In the genomic region with DNA sequence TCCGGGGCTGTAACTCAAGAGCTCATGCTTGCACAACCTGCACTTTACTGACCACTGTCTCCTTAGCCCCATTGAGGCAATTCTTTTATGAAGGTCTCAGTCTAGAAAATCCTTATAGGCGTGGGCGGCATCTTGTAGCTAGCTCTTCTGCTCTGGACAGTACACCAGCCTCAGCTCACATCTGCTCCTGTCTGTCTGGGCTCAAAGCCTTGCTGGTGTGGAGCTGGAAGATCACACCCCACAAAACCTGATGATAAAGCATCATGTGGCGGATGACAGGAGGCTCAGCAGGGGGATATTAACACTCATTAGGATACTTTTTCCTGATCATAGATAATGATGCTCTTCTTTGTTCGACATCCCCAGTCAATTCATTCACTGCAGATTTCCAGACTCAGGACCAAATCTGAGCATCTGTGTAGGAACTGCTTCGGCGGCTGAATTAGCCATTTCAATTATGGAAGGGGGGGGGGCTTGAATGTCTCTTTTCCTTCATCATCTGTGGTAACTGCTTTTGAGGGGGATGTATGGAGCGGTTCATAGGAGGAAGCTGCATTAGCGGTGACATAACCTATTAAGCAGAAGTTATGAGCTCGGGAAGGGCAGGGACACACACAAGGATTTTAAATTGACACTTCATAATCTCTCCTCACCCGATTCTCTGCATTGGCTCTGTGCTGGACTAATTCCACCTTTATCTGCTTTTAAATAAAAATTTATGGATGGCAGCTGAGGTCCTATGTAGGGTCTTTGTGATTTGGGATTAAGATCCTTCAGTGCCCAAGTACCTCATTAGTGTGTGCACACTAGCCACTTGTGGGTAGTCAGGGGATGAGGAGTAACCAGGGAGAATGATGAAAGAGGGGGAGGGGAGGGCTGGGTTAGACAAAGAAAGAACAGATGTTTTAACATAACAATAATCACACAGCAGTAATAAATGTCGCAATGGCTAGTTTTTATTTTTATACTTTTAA, we compare ENCODE assay signal across 16 mouse cellular contexts. TPM values are rescaled to one million over a fixed set of nuclear protein-coding genes. Genes with fewer than 3 reads are reported as not detected.
A peak's percentile ranks its signal among the peaks of the same experiment; 100 is the strongest.
DNase-seq lines count a peak whose midpoint lies in the region; ATAC-seq and TF ChIP-seq lines count a peak whose summit lies in the region.
"Had no signal": no experiment of that assay in that cellular context is flagged by ENCODE, and none has a peak within 500 bp of the region (broad histone marks: within the 10 kb centered on the region; RNA-seq: fewer than 3 reads in every experiment).

No protein-coding gene starts in this region.

- H3K9ac ChIP-seq in forebrain, embryonic 16.5 days (replicated peaks; ENCODE audit: low read depth, low read length), result no peak overlapping the region
- no peak overlapping the region for H3K9ac ChIP-seq in hindbrain, postnatal 0 days (replicated peaks; ENCODE audit: low read length)
- no peak overlapping the region for H3K9ac ChIP-seq in midbrain, postnatal 0 days (replicated peaks; ENCODE audit: low read length, poor library complexity, severe bottlenecking)
- H3K9ac ChIP-seq in kidney, embryonic 16.5 days (replicated peaks; ENCODE audit: low read length), result no peak overlapping the region
- no peak overlapping the region for H3K9ac ChIP-seq in liver, embryonic 11.5 days (ENCODE audit: low read depth, low read length)
- H3K9ac ChIP-seq: embryonic facial prominence, embryonic 13.5 days; kidney, embryonic 15.5 days; limb, embryonic 15.5 days; lung, embryonic 15.5 days had no signal

- 45% methylated on average over 12 of the region's 12 CpGs for WGBS in forebrain, embryonic 16.5 days
- 47% methylated on average over 12 of the region's 12 CpGs for WGBS in hindbrain, postnatal 0 days
- WGBS in midbrain, postnatal 0 days, result 54% methylated on average over 12 of the region's 12 CpGs
- whole genome bisulfite sequencing in kidney, embryonic 16.5 days, result 82% methylated on average over 12 of the region's 12 CpGs
- WGBS in liver, embryonic 11.5 days, result 82% methylated on average over 12 of the region's 12 CpGs

- no peaks in the 10 kb centered on the region for H3K36me3 ChIP-seq in forebrain, embryonic 16.5 days (ENCODE audit: control insufficient read depth, insufficient read depth)
- H3K36me3 ChIP-seq in hindbrain, postnatal 0 days (ENCODE audit: insufficient read depth, low read length), result no peaks in the 10 kb centered on the region
- no peaks in the 10 kb centered on the region for H3K36me3 ChIP-seq in midbrain, postnatal 0 days (ENCODE audit: insufficient read depth, low read length)
- H3K36me3 ChIP-seq in kidney, embryonic 16.5 days (ENCODE audit: insufficient read depth, low read length), result no peaks in the 10 kb centered on the region
- no peaks in the 10 kb centered on the region for H3K36me3 ChIP-seq in liver, embryonic 11.5 days (ENCODE audit: control insufficient read depth, insufficient read depth, low read length)
- H3K36me3 ChIP-seq: embryonic facial prominence, embryonic 13.5 days; kidney, embryonic 15.5 days; limb, embryonic 15.5 days; lung, embryonic 15.5 days had no signal

- H3K4me2 ChIP-seq in forebrain, embryonic 16.5 days (ENCODE audit: low read length), result no peak overlapping the region
- no peak overlapping the region for H3K4me2 ChIP-seq in hindbrain, postnatal 0 days (ENCODE audit: low read depth, low read length)
- no peak overlapping the region for H3K4me2 ChIP-seq in midbrain, postnatal 0 days (ENCODE audit: low read depth, low read length, poor library complexity, severe bottlenecking)
- no peak overlapping the region for H3K4me2 ChIP-seq in kidney, embryonic 16.5 days (replicated peaks; ENCODE audit: low read depth, low read length)
- H3K4me2 ChIP-seq in liver, embryonic 11.5 days, result no peak overlapping the region
- H3K4me2 ChIP-seq: embryonic facial prominence, embryonic 13.5 days; kidney, embryonic 15.5 days; limb, embryonic 15.5 days; lung, embryonic 15.5 days had no signal

- peak; percentile 31 for DNase-seq in MN1 (ENCODE audit: low spot score)
- DNase-seq in hindbrain, postnatal 0 days (ENCODE audit: low spot score), result no peak
- DNase-seq in midbrain, postnatal 0 days (ENCODE audit: low spot score), result peak; percentile 30
- DNase-seq in adrenal gland, postnatal 10 days, result no peak
- no peak for DNase-seq in yolk sac, embryonic 10.5 days (ENCODE audit: low spot score)
- no peak for DNase-seq in liver, embryonic 11.5 days (ENCODE audit: low spot score)
- DNase-seq: adrenal gland, postnatal 25 days; cerebellum, postnatal 25 days; spleen, adult 18-20 months had no signal

- H3K27me3 ChIP-seq in forebrain, embryonic 16.5 days (replicated peaks; ENCODE audit: control insufficient read depth, insufficient read depth, low read length), result no peaks in the 10 kb centered on the region
- H3K27me3 ChIP-seq in hindbrain, postnatal 0 days (ENCODE audit: insufficient read depth, low read length), result no peaks in the 10 kb centered on the region
- H3K27me3 ChIP-seq in midbrain, postnatal 0 days (ENCODE audit: insufficient read depth, low read length), result no peaks in the 10 kb centered on the region
- no peaks in the 10 kb centered on the region for H3K27me3 ChIP-seq in kidney, embryonic 16.5 days (ENCODE audit: insufficient read depth, low read length)
- H3K27me3 ChIP-seq in liver, embryonic 11.5 days (replicated peaks; ENCODE audit: control insufficient read depth, insufficient read depth, low read length), result no peaks in the 10 kb centered on the region
- H3K27me3 ChIP-seq: embryonic facial prominence, embryonic 13.5 days; kidney, embryonic 15.5 days; limb, embryonic 15.5 days; lung, embryonic 15.5 days had no signal

- no peak overlapping the region for H3K4me3 ChIP-seq in forebrain, embryonic 16.5 days (replicated peaks; ENCODE audit: low read length)
- H3K4me3 ChIP-seq in hindbrain, postnatal 0 days (ENCODE audit: low read length), result no peak overlapping the region
- no peak overlapping the region for H3K4me3 ChIP-seq in midbrain, postnatal 0 days (ENCODE audit: low read depth, low read length)
- no peak overlapping the region for H3K4me3 ChIP-seq in kidney, embryonic 16.5 days (ENCODE audit: low read length)
- H3K4me3 ChIP-seq in liver, embryonic 11.5 days (ENCODE audit: low read depth, low read length), result no peak overlapping the region
- H3K4me3 ChIP-seq: embryonic facial prominence, embryonic 13.5 days; kidney, embryonic 15.5 days; limb, embryonic 15.5 days; lung, embryonic 15.5 days had no signal

- no peaks in the 10 kb centered on the region for H3K4me1 ChIP-seq in forebrain, embryonic 16.5 days (replicated peaks; ENCODE audit: control insufficient read depth, insufficient read depth, low read length)
- no peaks in the 10 kb centered on the region; the same call in 1 of the 2 replicates for H3K4me1 ChIP-seq in hindbrain, postnatal 0 days (ENCODE audit: insufficient read depth, low read length)
- no peaks in the 10 kb centered on the region for H3K4me1 ChIP-seq in midbrain, postnatal 0 days (ENCODE audit: insufficient read depth, low read length)
- no peaks in the 10 kb centered on the region for H3K4me1 ChIP-seq in kidney, embryonic 16.5 days (ENCODE audit: insufficient read depth, low read length)
- H3K4me1 ChIP-seq in liver, embryonic 11.5 days (replicated peaks; ENCODE audit: control insufficient read depth, insufficient read depth, low read length), result no peaks in the 10 kb centered on the region
- H3K4me1 ChIP-seq: embryonic facial prominence, embryonic 13.5 days; kidney, embryonic 15.5 days; limb, embryonic 15.5 days had no signal

- peak; percentile 66; the same call in 1 of the 2 replicates for ATAC-seq in forebrain, embryonic 16.5 days
- ATAC-seq in hindbrain, postnatal 0 days, result peak; percentile 49; the same call in 1 of the 2 replicates
- ATAC-seq in midbrain, postnatal 0 days (ENCODE audit: low FRiP score), result no peak
- ATAC-seq in kidney, embryonic 16.5 days (ENCODE audit: low FRiP score, low TSS enrichment), result no peak
- no peak for ATAC-seq in liver, embryonic 11.5 days (replicated peaks; ENCODE audit: low FRiP score)
- ATAC-seq: inflammation-experienced regulatory T-cells, adult 6 months had no signal

- peak overlapping the region; percentile 12; the same call in 1 of the 2 replicates for H3K27ac ChIP-seq in forebrain, embryonic 16.5 days (ENCODE audit: low read length)
- no peak overlapping the region for H3K27ac ChIP-seq in hindbrain, postnatal 0 days
- H3K27ac ChIP-seq in midbrain, postnatal 0 days (ENCODE audit: low read depth, low read length), result no peak overlapping the region
- H3K27ac ChIP-seq in kidney, embryonic 16.5 days (ENCODE audit: low read length), result no peak overlapping the region
- no peak overlapping the region for H3K27ac ChIP-seq in liver, embryonic 11.5 days (ENCODE audit: low read depth, low read length)
- H3K27ac ChIP-seq: embryonic facial prominence, embryonic 13.5 days; kidney, embryonic 15.5 days; limb, embryonic 15.5 days; lung, embryonic 15.5 days had no signal

- TF ChIP-seq CTCF in hindbrain, postnatal 0 days (IDR thresholded peaks at IDR 0.05; ENCODE audit: low read depth), result no peak
- TF ChIP-seq CTCF in midbrain, postnatal 0 days (IDR thresholded peaks at IDR 0.05), result no peak

- no peaks in the 10 kb centered on the region for H3K9me3 ChIP-seq in forebrain, embryonic 16.5 days (ENCODE audit: control insufficient read depth, low read length)
- H3K9me3 ChIP-seq in hindbrain, postnatal 0 days (ENCODE audit: low read length), result no peaks in the 10 kb centered on the region
- H3K9me3 ChIP-seq in midbrain, postnatal 0 days (ENCODE audit: low read length), result no peaks in the 10 kb centered on the region
- no peaks in the 10 kb centered on the region for H3K9me3 ChIP-seq in kidney, embryonic 16.5 days (ENCODE audit: low read length)
- H3K9me3 ChIP-seq in liver, embryonic 11.5 days (ENCODE audit: control insufficient read depth, low read length), result no peaks in the 10 kb centered on the region
- H3K9me3 ChIP-seq: embryonic facial prominence, embryonic 13.5 days; kidney, embryonic 15.5 days; limb, embryonic 15.5 days; lung, embryonic 15.5 days had no signal

RNA-seq across cellular contexts. Expression of a gene that starts 24.6 kb away (rescaled TPM):
- 11.3 and 14.4 TPM in 2 replicates for polyA plus RNA-seq in forebrain, embryonic 16.5 days (2015; fragmentation: Nextera tagmentation; extraction: Ambion mirVana)
- 76.1 and 95.8 TPM in 2 replicates for total RNA-seq in hindbrain, postnatal 0 days (2014; rRNA removed)
- polyA plus RNA-seq in hindbrain, postnatal 0 days (2015; fragmentation: Nextera tagmentation; extraction: Ambion mirVana), result 5.1 and 5.2 TPM in 2 replicates
- 19.3 and 28.5 TPM in 2 replicates for total RNA-seq in midbrain, postnatal 0 days (2014; rRNA removed)
- 1.5 and 1.7 TPM in 2 replicates for polyA plus RNA-seq in midbrain, postnatal 0 days (2015; fragmentation: Nextera tagmentation; extraction: Ambion mirVana)
- total RNA-seq in adrenal gland, postnatal 10 days (2021), result 10 to 100 TPM; 39.8 to 49.6 TPM
- polyA plus RNA-seq in kidney, embryonic 16.5 days (2015; fragmentation: Nextera tagmentation; extraction: Ambion mirVana), result 8.7 and 9.0 TPM in 2 replicates
- polyA plus RNA-seq in liver, embryonic 11.5 days (2014; fragmentation: Nextera tagmentation; extraction: Ambion mirVana), result 0.97 and 1.3 TPM in 2 replicates

Comparison
In these comparisons a context has a peak if more than half of its experiments do, and no peak if none do; other contexts are left out.
1. DNase-seq: peak in MN1 (single experiment) and midbrain, postnatal 0 days (single experiment); none in hindbrain, postnatal 0 days (single experiment), adrenal gland, postnatal 10 days (single experiment), yolk sac, embryonic 10.5 days (single experiment) and liver, embryonic 11.5 days (single experiment).
2. ATAC-seq: peak in forebrain, embryonic 16.5 days (single experiment) and hindbrain, postnatal 0 days (single experiment); none in midbrain, postnatal 0 days (single experiment), kidney, embryonic 16.5 days (single experiment) and liver, embryonic 11.5 days (single experiment).